Mouse (Mus musculus): ENCODE results near the gene Gm4985. TPM values are rescaled to one million over a fixed set of nuclear protein-coding genes. Genes with fewer than 3 reads are reported as not detected.
"Not testable (repeated sequence)": the region's sequence is repeated elsewhere in the genome, so short reads cannot be mapped to it uniquely, and the experiment has no call there.

The Gm4985 gene
- total RNA-seq (2021), result not detected
- long read RNA-seq, experiment 1, result 0 reads
- long read RNA-seq, experiment 2, result 0 reads

DNA sequence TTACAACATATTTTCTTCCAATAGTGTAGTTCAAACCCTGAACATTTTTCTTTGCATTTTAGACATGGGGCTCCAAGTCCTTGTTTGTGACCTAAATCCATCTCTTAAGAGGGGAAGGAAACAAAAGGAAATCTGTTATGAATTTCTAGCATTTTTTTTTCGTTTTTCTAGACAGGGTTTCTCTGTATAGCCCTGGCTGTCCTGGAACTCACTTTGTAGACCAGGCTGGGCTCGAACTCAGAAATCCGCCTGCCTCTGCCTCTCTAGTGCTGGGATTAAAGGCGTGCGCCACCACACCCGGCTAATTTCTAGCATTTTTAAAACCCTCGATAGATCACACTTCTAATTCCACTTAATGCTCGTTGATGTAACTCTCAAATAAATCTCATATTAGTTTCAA, at the start of gene Gm4985:
Gene Gm4985, minus strand, starts transcription at position 101 of the 400 bp plus-strand sequence.
- not testable (repeated sequence) for DNase-seq (ENCODE audit: low spot score in 2 of 2)

DNA sequence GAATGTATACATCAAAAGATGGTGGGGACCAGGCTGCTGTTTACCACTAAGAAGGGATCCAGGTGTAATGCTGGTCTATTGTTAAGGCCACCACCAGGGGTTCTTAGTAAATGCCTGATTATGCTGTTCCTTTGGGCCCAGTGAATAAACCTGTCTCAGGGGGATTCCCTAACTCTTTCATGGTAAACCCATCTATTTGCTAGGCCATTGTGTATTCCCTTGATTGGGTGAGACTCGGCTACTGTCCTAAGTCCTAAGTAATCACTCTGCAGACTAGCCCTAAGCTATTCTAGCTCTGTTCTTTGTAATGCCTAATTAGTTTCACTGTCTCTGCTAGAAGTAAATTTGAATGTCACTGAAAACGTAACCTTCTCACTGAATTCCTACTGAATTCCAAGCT, 4.6 kb downstream of the Gm4985 start:
- no peak for DNase-seq (ENCODE audit: low spot score in 2 of 2)

Small RNA genes within 50 kb of the gene (microRNA-seq; reads per million reads assigned to microRNA genes)
- 0 reads per million in 2 experiments for gene Gm25299

Other genes with a start within 250 kb of the Gm4985 start
- gene Gm4907, start 76.4 kb downstream of the Gm4985 start, total RNA-seq (2021), result not detected

Measured in layer of hippocampus, postnatal 14 days (tissue).